Mouse (Mus musculus) Patski (cell line): ENCODE data around the gene Setx. TPM values are rescaled to one million over a fixed set of nuclear protein-coding genes. Genes with fewer than 3 reads are reported as not detected.

ENCODE experiments used
- ATAC-seq: fragments of 100-300 bp; one replicate; pipeline ENCODE4 v1.8.0; 2021
- CTCF ChIA-PET: fragments of 350-600 bp; sonication (Branson Sonifier 250); formaldehyde crosslinking; loops from one replicate; lab custom pipeline; 2022; ENCODE audit warnings: inconsistent platforms; lab: Charles Lee
- POLR2A ChIA-PET: fragments of 350-600 bp; sonication (Branson Sonifier 250); formaldehyde crosslinking; loops from one replicate; lab custom pipeline; 2022; ENCODE audit warnings: antibody characterized with exemption, inconsistent platforms; lab: Charles Lee
- DNase-seq: peaks from one replicate; pipeline ENCODE4 v3.0.0-alpha.2; 2011; ENCODE audit warnings: low read depth, low spot score
- H3K27me3 ChIP-seq: fragments of 371-371 bp; one replicate; pipeline ENCODE4 v1.5.1; 2021
- CTCF ChIP-seq: fragments of 100-300 bp; IDR thresholded peaks from one replicate; pipeline ENCODE4 v1.5.1; 2021
- in situ Hi-C: fragments of 300-500 bp; cut with MboI; formaldehyde crosslinking; loops from 3 replicates; pipeline ENCODE4 v1.11.1; 2018; ENCODE audit warnings: low pct_unique_long_range_greater_than_20kb, mixed read lengths
- polyA plus RNA-seq: library from polyadenylated mRNA; unstranded; gene quantifications from one replicate; pipeline ENCODE4 v1.2.3, GENCODE M21; 2021

Setx gene
- polyA plus RNA-seq, 1 experiment from 2014 or later = 23.2 TPM

- in situ Hi-C loops = no loop called here
- no peaks in the 10 kb centered on the region for H3K27me3 ChIP-seq
- ChIA-PET POLR2A (interaction anchor here (1.4 kb wide), 1 partner anchor 10 kb away, joined by 4 read pairs; no protein-coding TSS in a partner anchor), CTCF (no interaction called here)
- DNase-seq = no peak
- no peak for TF ChIP-seq CTCF
- no peak for ATAC-seq
Measured at GRCm38 (mm10) chr2:29216286-29217012, 92.5 kb downstream of the Setx start.

- no peak for ATAC-seq
- no peaks in the 10 kb centered on the region for H3K27me3 ChIP-seq
- ChIA-PET CTCF (interaction anchor here (1.4 kb wide), 1 partner anchor 22 kb away, joined by 3 read pairs; no protein-coding TSS in a partner anchor), POLR2A (no interaction called here)
- TF ChIP-seq CTCF = no peak
- in situ Hi-C loops = no loop called here
- DNase-seq = no peak
Measured at GRCm38 (mm10) chr2:29217042-29217441, 93.1 kb downstream of the Setx start.

- DNase-seq (no peak), ATAC-seq (no peak)
- no peak for TF ChIP-seq CTCF
- ChIA-PET CTCF (interaction anchor here (1.4 kb wide), 1 partner anchor 23 kb away, joined by 3 read pairs; no protein-coding TSS in a partner anchor), POLR2A (no interaction called here)
- in situ Hi-C loops = no loop called here
- H3K27me3 ChIP-seq = no peaks in the 10 kb centered on the region
Measured at GRCm38 (mm10) chr2:29217897-29218296, 93.9 kb downstream of the Setx start.

- H3K27me3 ChIP-seq = no peaks in the 10 kb centered on the region
- in situ Hi-C loops = no loop called here
- ATAC-seq (no peak), DNase-seq (no peak)
- ChIA-PET CTCF (interaction anchor here (0.9 kb wide), 1 partner anchor 335 kb away, joined by 3 read pairs; no protein-coding TSS in a partner anchor), POLR2A (no interaction called here)
- TF ChIP-seq CTCF = no peak
Measured at GRCm38 (mm10) chr2:29218831-29219230, 94.8 kb downstream of the Setx start.

- no peak for ATAC-seq
- TF ChIP-seq CTCF = no peak
- ChIA-PET POLR2A (no interaction called here), CTCF (no interaction called here)
- DNase-seq = no peak
- in situ Hi-C loops = no loop called here
- H3K27me3 ChIP-seq = no peaks in the 10 kb centered on the region
Measured at GRCm38 (mm10) chr2:29222302-29222701, 98.3 kb downstream of the Setx start.

GRCm38 (mm10) chr2:29223591-29224262 lies 99.7 kb downstream of the Setx start:
- CTCF ChIA-PET = no interaction called here
- in situ Hi-C loops = no loop called here
- DNase-seq (no peak), ATAC-seq (no peak)
- TF ChIP-seq CTCF = no peak
- POLR2A ChIA-PET = no interaction called here
- H3K27me3 ChIP-seq = no peaks in the 10 kb centered on the region

- in situ Hi-C loops = no loop called here
- no peak for TF ChIP-seq CTCF
- ATAC-seq (no peak), DNase-seq (no peak)
- POLR2A ChIA-PET = no interaction called here
- CTCF ChIA-PET = no interaction called here
- no peaks in the 10 kb centered on the region for H3K27me3 ChIP-seq
Measured at GRCm38 (mm10) chr2:29226671-29227070, 102.7 kb downstream of the Setx start.

- ATAC-seq (no peak), DNase-seq (no peak)
- in situ Hi-C loops = no loop called here
- POLR2A ChIA-PET = no interaction called here
- CTCF ChIA-PET = no interaction called here
- H3K27me3 ChIP-seq = no peaks in the 10 kb centered on the region
- TF ChIP-seq CTCF = no peak
Measured at GRCm38 (mm10) chr2:29230191-29230835, 106.3 kb downstream of the Setx start.

Other genes with a start within 250 kb of the Setx start
- 0.04 TPM for gene Barhl1, start 207.5 kb upstream of the Setx start, polyA plus RNA-seq
- 0.23 TPM for gene Cfap77, start 69.1 kb upstream of the Setx start, polyA plus RNA-seq
- gene Ttf1, start 63.9 kb upstream of the Setx start, polyA plus RNA-seq = 16.7 TPM
- 16.8 TPM for gene Ntng2, start 128.8 kb downstream of the Setx start, polyA plus RNA-seq
- 37.1 TPM for gene Med27, start 222.6 kb downstream of the Setx start, polyA plus RNA-seq